Mouse (Mus musculus) liver, embryonic 11.5 days (tissue): ENCODE results near the gene Klrk1. TPM values are rescaled to one million over a fixed set of nuclear protein-coding genes. Genes with fewer than 3 reads are reported as not detected.
A peak's percentile ranks its signal among the peaks of the same experiment; 100 is the strongest.
"Not testable (repeated sequence)": the region's sequence is repeated elsewhere in the genome, so short reads cannot be mapped to it uniquely, and the experiment has no call there.

ENCODE experiments used
- ATAC-seq: fragments of 200-750 bp; cut with Nextera tagmentation; replicated peaks from 2 replicates; pipeline ENCODE4 v1.8.0; 2017; ENCODE audit warnings: moderate number of reproducible peaks, mild to moderate bottlenecking, moderate TSS enrichment, moderate library complexity; ENCODE audit not compliant: low FRiP score
- DNase-seq: peaks from one replicate; pipeline ENCODE4 v3.0.0-alpha.2; 2017; ENCODE audit warnings: low spot score
- H3K27ac ChIP-seq: fragments of 300-500 bp; sonication (generic); 2 replicates; pipeline ENCODE4 v1.5.1; 2014; ENCODE audit warnings: mild to moderate bottlenecking, low read depth, low read length, control low read depth
- H3K27me3 ChIP-seq: fragments of 300-500 bp; sonication (generic); replicated peaks from 2 replicates; pipeline ENCODE4 v1.6.1; 2014; ENCODE audit warnings: low read length, mixed read lengths; ENCODE audit not compliant: control insufficient read depth, insufficient read depth
- H3K36me3 ChIP-seq: fragments of 300-500 bp; sonication (generic); 2 replicates; pipeline ENCODE4 v1.6.1; 2014; ENCODE audit warnings: mild to moderate bottlenecking, low read length, moderate library complexity, mixed read lengths; ENCODE audit not compliant: control insufficient read depth, insufficient read depth
- H3K4me1 ChIP-seq: fragments of 300-500 bp; sonication (generic); replicated peaks from 2 replicates; pipeline ENCODE4 v1.6.1; 2014; ENCODE audit warnings: low read length, mixed read lengths; ENCODE audit not compliant: control insufficient read depth, insufficient read depth
- H3K4me2 ChIP-seq: fragments of 300-500 bp; sonication (generic); 2 replicates; pipeline ENCODE4 v1.6.1; 2014; ENCODE audit warnings: mild to moderate bottlenecking, control low read depth, moderate library complexity
- H3K4me3 ChIP-seq: fragments of 300-500 bp; sonication (generic); 2 replicates; pipeline ENCODE4 v1.5.1; 2014; ENCODE audit warnings: low read depth, low read length, control low read depth
- H3K9ac ChIP-seq: fragments of 300-500 bp; sonication (generic); 2 replicates; pipeline ENCODE4 v1.6.1; 2014; ENCODE audit warnings: low read depth, low read length, control low read depth
- H3K9me3 ChIP-seq: fragments of 300-500 bp; sonication (generic); 2 replicates; pipeline ENCODE4 v1.6.1; 2016; ENCODE audit warnings: low read length, inconsistent platforms, mixed read lengths; ENCODE audit not compliant: control insufficient read depth
- WGBS: fragments of 180-500 bp; shearing (Covaris S2); extraction: QIAGEN DNeasy Blood & Tissue Kit; methylation state at CpG from one replicate; pipeline ENCODE4 v1.1.7; 2014; 5-methylcytosine and 5-hydroxymethylcytosine counted together
- polyA plus RNA-seq: library from polyadenylated mRNA; unstranded; fragments of >200 nt; fragmentation: Nextera tagmentation; extraction: Ambion mirVana; gene quantifications from 2 replicates; pipeline ENCODE4 v1.2.1, GENCODE M21; 2014

Gene Klrk1
- polyA plus RNA-seq, result not detected in 2 replicates

GRCm38 (mm10) chr6:129623735-129624134 lies at the start of gene Klrk1:
Gene Klrk1 (minus strand): TSS chr6:129623864.
- no peaks in the 10 kb centered on the region for H3K36me3 ChIP-seq
- H3K9me3 ChIP-seq, result no peaks in the 10 kb centered on the region
- ATAC-seq (no peak), DNase-seq (no peak)
- no peak within 1 kb of the TSS for H3K27ac ChIP-seq
- no peak within 1 kb of the TSS for H3K4me3 ChIP-seq
- H3K9ac ChIP-seq, result no peak within 1 kb of the TSS
- H3K4me1 ChIP-seq, result no peaks in the 10 kb centered on the region
- no peak within 1 kb of the TSS for H3K4me2 ChIP-seq
- H3K27me3 ChIP-seq, result no peaks in the 10 kb centered on the region
- WGBS, result 72% methylated on average over 4 of the region's 4 CpGs

- H3K4me3 ChIP-seq, H3K9ac ChIP-seq, DNase-seq, H3K4me2 ChIP-seq, ATAC-seq, H3K36me3 ChIP-seq, H3K27me3 ChIP-seq, H3K4me1 ChIP-seq, H3K27ac ChIP-seq, H3K9me3 ChIP-seq: not testable (repeated sequence)
- no CpG with 5 or more reads among the region's 3 CpGs for WGBS
Measured at GRCm38 (mm10) chr6:129661301-129661700, 37.6 kb upstream of the Klrk1 start.

GRCm38 (mm10) chr6:129660589-129660988 lies 36.9 kb upstream of the Klrk1 start, which contains the start of gene Klrc2:
Gene Klrc2 (minus strand): TSS chr6:129660689.
- H3K4me1 ChIP-seq, H3K27ac ChIP-seq, H3K9me3 ChIP-seq, DNase-seq, H3K9ac ChIP-seq, H3K4me3 ChIP-seq, H3K36me3 ChIP-seq, ATAC-seq, H3K4me2 ChIP-seq, H3K27me3 ChIP-seq: not testable (repeated sequence)
- 71% methylated on average over 4 of the region's 4 CpGs for WGBS

- not testable (repeated sequence) for DNase-seq, H3K9ac ChIP-seq, H3K36me3 ChIP-seq, ATAC-seq, H3K4me2 ChIP-seq, H3K27me3 ChIP-seq, H3K9me3 ChIP-seq, H3K4me3 ChIP-seq, H3K27ac ChIP-seq, H3K4me1 ChIP-seq
- 64% methylated on average over 2 of the region's 3 CpGs for WGBS
Measured at GRCm38 (mm10) chr6:129644054-129644453, 20.4 kb upstream of the Klrk1 start.

GRCm38 (mm10) chr6:129643237-129643636 lies 19.6 kb upstream of the Klrk1 start, which contains the start of gene Klrc3:
Gene Klrc3 (minus strand): TSS chr6:129643337.
- not testable (repeated sequence) for H3K27me3 ChIP-seq, DNase-seq, ATAC-seq, H3K36me3 ChIP-seq, H3K27ac ChIP-seq, H3K9me3 ChIP-seq, H3K4me3 ChIP-seq, H3K4me1 ChIP-seq, H3K9ac ChIP-seq, H3K4me2 ChIP-seq
- 78% methylated on average over 3 of the region's 3 CpGs for WGBS

- not testable (repeated sequence) for H3K27me3 ChIP-seq, H3K27ac ChIP-seq, H3K4me2 ChIP-seq, H3K9ac ChIP-seq, H3K4me3 ChIP-seq, H3K4me1 ChIP-seq, ATAC-seq, H3K9me3 ChIP-seq, H3K36me3 ChIP-seq, DNase-seq
- WGBS, result 53% methylated on average over 2 of the region's 2 CpGs
Measured at GRCm38 (mm10) chr6:129631046-129631445, 7.4 kb upstream of the Klrk1 start.

- no peaks in the 10 kb centered on the region for H3K9me3 ChIP-seq
- no peaks in the 10 kb centered on the region for H3K36me3 ChIP-seq
- H3K4me1 ChIP-seq, result no peaks in the 10 kb centered on the region
- ATAC-seq (no peak), DNase-seq (no peak)
- no peak overlapping the region for H3K4me3 ChIP-seq
- H3K4me2 ChIP-seq, result no peak overlapping the region
- no peaks in the 10 kb centered on the region for H3K27me3 ChIP-seq
- H3K9ac ChIP-seq, result no peak overlapping the region
- H3K27ac ChIP-seq, result no peak overlapping the region
Measured at GRCm38 (mm10) chr6:129608372-129608771, 15.3 kb downstream of the Klrk1 start.

- no peak for DNase-seq
- no peaks in the 10 kb centered on the region for H3K4me1 ChIP-seq
- WGBS, result 35% methylated on average over 3 of the region's 3 CpGs
Measured at GRCm38 (mm10) chr6:129591508-129591907, 32.2 kb downstream of the Klrk1 start, which contains the start of gene Klrd1. Gene Klrd1 (plus strand): TSS chr6:129591782.

GRCm38 (mm10) chr6:129583014-129583413 lies 40.6 kb downstream of the Klrk1 start:
- ATAC-seq (no peak), DNase-seq (no peak)
- Histone ChIP-seq H3K9ac (no peak overlapping the region), H3K27me3 (no peaks in the 10 kb centered on the region), H3K36me3 (no peaks in the 10 kb centered on the region), H3K9me3 (no peaks in the 10 kb centered on the region), H3K4me2 (no peak overlapping the region), H3K4me1 (no peaks in the 10 kb centered on the region), H3K4me3 (no peak overlapping the region), H3K27ac (no peak overlapping the region)
- 65% methylated on average over 3 of the region's 3 CpGs for WGBS

More at GRCm38 (mm10) chr6:129591508-129591907, 32.2 kb downstream of the Klrk1 start, which contains the start of gene Klrd1:
- Histone ChIP-seq H3K9ac (no peak within 1 kb of the TSS), H3K36me3 (no peaks in the 10 kb centered on the region), H3K27ac (no peak within 1 kb of the TSS), H3K4me2 (no peak within 1 kb of the TSS), H3K27me3 (no peaks in the 10 kb centered on the region), H3K9me3 (no peaks in the 10 kb centered on the region), H3K4me3 (no peak within 1 kb of the TSS)
- ATAC-seq, result 0 out of 2 replicates have a peak, but pooled peaks have one; percentile 18
